Mouse (Mus musculus): ENCODE results near the gene Gm20388. TPM values are rescaled to one million over a fixed set of nuclear protein-coding genes. Genes with fewer than 3 reads are reported as not detected.

Gene Gm20388
- polyA plus RNA-seq, 1 experiment: 59.3 TPM

- DNase-seq (ENCODE audit: low read depth): peak; percentile 66
- no peak for TF ChIP-seq CTCF (IDR thresholded peaks at IDR 0.05; ENCODE audit: borderline replicate concordance, extremely low read depth, insufficient read depth, insufficient read length)
- TF ChIP-seq POLR2A (IDR thresholded peaks at IDR 0.05; ENCODE audit: borderline replicate concordance, extremely low read depth, insufficient read depth, insufficient read length, poor library complexity, severe bottlenecking): no peak
Observed at GRCm38 (mm10) chr8:124263058-124263457, 4352.4 kb downstream of the Gm20388 start.

GRCm38 (mm10) chr8:124264032-124264431 is 4353.4 kb downstream of the Gm20388 start:
- DNase-seq (ENCODE audit: low read depth): no peak

GRCm38 (mm10) chr8:124264671-124265070 is 4354.0 kb downstream of the Gm20388 start:
- DNase-seq (ENCODE audit: low read depth): no peak
- TF ChIP-seq CTCF (IDR thresholded peaks at IDR 0.05; ENCODE audit: borderline replicate concordance, extremely low read depth, insufficient read depth, insufficient read length) (no peak), POLR2A (IDR thresholded peaks at IDR 0.05; ENCODE audit: borderline replicate concordance, extremely low read depth, insufficient read depth, insufficient read length, poor library complexity, severe bottlenecking) (no peak)

More at GRCm38 (mm10) chr8:124264032-124264431, 4353.4 kb downstream of the Gm20388 start:
- TF ChIP-seq CTCF (IDR thresholded peaks at IDR 0.05; ENCODE audit: borderline replicate concordance, extremely low read depth, insufficient read depth, insufficient read length) (no peak), POLR2A (IDR thresholded peaks at IDR 0.05; ENCODE audit: borderline replicate concordance, extremely low read depth, insufficient read depth, insufficient read length, poor library complexity, severe bottlenecking) (no peak)

GRCm38 (mm10) chr8:124265130-124265529 is 4354.5 kb downstream of the Gm20388 start:
- no peak for DNase-seq (ENCODE audit: low read depth)
- TF ChIP-seq CTCF (IDR thresholded peaks at IDR 0.05; ENCODE audit: borderline replicate concordance, extremely low read depth, insufficient read depth, insufficient read length): no peak
- TF ChIP-seq POLR2A (IDR thresholded peaks at IDR 0.05; ENCODE audit: borderline replicate concordance, extremely low read depth, insufficient read depth, insufficient read length, poor library complexity, severe bottlenecking): no peak

- DNase-seq (ENCODE audit: low read depth): no peak
Observed at GRCm38 (mm10) chr8:124265798-124266197, 4355.2 kb downstream of the Gm20388 start.

GRCm38 (mm10) chr8:124267206-124267605 is 4356.6 kb downstream of the Gm20388 start:
- TF ChIP-seq CTCF (IDR thresholded peaks at IDR 0.05; ENCODE audit: borderline replicate concordance, extremely low read depth, insufficient read depth, insufficient read length) (no peak), POLR2A (IDR thresholded peaks at IDR 0.05; ENCODE audit: borderline replicate concordance, extremely low read depth, insufficient read depth, insufficient read length, poor library complexity, severe bottlenecking) (no peak)
- DNase-seq (ENCODE audit: low read depth): no peak

More at GRCm38 (mm10) chr8:124265798-124266197, 4355.2 kb downstream of the Gm20388 start:
- TF ChIP-seq POLR2A (IDR thresholded peaks at IDR 0.05; ENCODE audit: borderline replicate concordance, extremely low read depth, insufficient read depth, insufficient read length, poor library complexity, severe bottlenecking): no peak
- TF ChIP-seq CTCF (IDR thresholded peaks at IDR 0.05; ENCODE audit: borderline replicate concordance, extremely low read depth, insufficient read depth, insufficient read length): no peak

- TF ChIP-seq CTCF (IDR thresholded peaks at IDR 0.05; ENCODE audit: borderline replicate concordance, extremely low read depth, insufficient read depth, insufficient read length) (no peak), POLR2A (IDR thresholded peaks at IDR 0.05; ENCODE audit: borderline replicate concordance, extremely low read depth, insufficient read depth, insufficient read length, poor library complexity, severe bottlenecking) (no peak)
- DNase-seq (ENCODE audit: low read depth): no peak
Observed at GRCm38 (mm10) chr8:124270504-124270903, 4359.9 kb downstream of the Gm20388 start.

GRCm38 (mm10) chr8:124270904-124271303 is 4360.3 kb downstream of the Gm20388 start:
- no peak for TF ChIP-seq POLR2A (IDR thresholded peaks at IDR 0.05; ENCODE audit: borderline replicate concordance, extremely low read depth, insufficient read depth, insufficient read length, poor library complexity, severe bottlenecking)
- TF ChIP-seq CTCF (IDR thresholded peaks at IDR 0.05; ENCODE audit: borderline replicate concordance, extremely low read depth, insufficient read depth, insufficient read length): no peak

GRCm38 (mm10) chr8:124271518-124271917 is 4360.9 kb downstream of the Gm20388 start:
- TF ChIP-seq POLR2A (IDR thresholded peaks at IDR 0.05; ENCODE audit: borderline replicate concordance, extremely low read depth, insufficient read depth, insufficient read length, poor library complexity, severe bottlenecking) (no peak), CTCF (IDR thresholded peaks at IDR 0.05; ENCODE audit: borderline replicate concordance, extremely low read depth, insufficient read depth, insufficient read length) (no peak)
- no peak for DNase-seq (ENCODE audit: low read depth)

More at GRCm38 (mm10) chr8:124270904-124271303, 4360.3 kb downstream of the Gm20388 start:
- DNase-seq (ENCODE audit: low read depth): no peak

- DNase-seq (ENCODE audit: low read depth): no peak
- TF ChIP-seq POLR2A (IDR thresholded peaks at IDR 0.05; ENCODE audit: borderline replicate concordance, extremely low read depth, insufficient read depth, insufficient read length, poor library complexity, severe bottlenecking): no peak
Observed at GRCm38 (mm10) chr8:124272792-124273191, 4362.2 kb downstream of the Gm20388 start.

- DNase-seq (ENCODE audit: low read depth): no peak
- TF ChIP-seq POLR2A (IDR thresholded peaks at IDR 0.05; ENCODE audit: borderline replicate concordance, extremely low read depth, insufficient read depth, insufficient read length, poor library complexity, severe bottlenecking) (no peak), CTCF (IDR thresholded peaks at IDR 0.05; ENCODE audit: borderline replicate concordance, extremely low read depth, insufficient read depth, insufficient read length) (no peak)
Observed at GRCm38 (mm10) chr8:124273606-124274218, 4363.1 kb downstream of the Gm20388 start.

- peak; percentile 29 for DNase-seq (ENCODE audit: low read depth)
- no peak for TF ChIP-seq POLR2A (IDR thresholded peaks at IDR 0.05; ENCODE audit: borderline replicate concordance, extremely low read depth, insufficient read depth, insufficient read length, poor library complexity, severe bottlenecking)
- no peak for TF ChIP-seq CTCF (IDR thresholded peaks at IDR 0.05; ENCODE audit: borderline replicate concordance, extremely low read depth, insufficient read depth, insufficient read length)
Observed at GRCm38 (mm10) chr8:124274441-124275120, 4363.9 kb downstream of the Gm20388 start.

All from brain, embryonic 14.5 days (tissue).